Mouse (Mus musculus) ES-Bruce4 (cell line): ENCODE data around the gene Klhdc10.

Experiments
- CTCF ChIP-seq: IDR thresholded peaks from one replicate; pipeline ENCODE4 v1.8.1; 2011; ENCODE audit warnings: low read depth, low read length
- EP300 ChIP-seq: IDR thresholded peaks from 2 replicates; pipeline ENCODE4 v1.6.1; 2011; ENCODE audit warnings: low read depth, low read length; ENCODE audit not compliant: insufficient read depth

- TF ChIP-seq EP300 (no peak), CTCF (no peak)
Observed at GRCm38 (mm10) chr6:30353661-30354060, 48.0 kb upstream of the Klhdc10 start.
